Mouse (Mus musculus): Measurements from ENCODE around the gene Ndufs4. TPM values are rescaled to one million over a fixed set of nuclear protein-coding genes. Genes with fewer than 3 reads are reported as not detected.
"Not testable (repeated sequence)": the region's sequence is repeated elsewhere in the genome, so short reads cannot be mapped to it uniquely, and the experiment has no call there.

Ndufs4 gene
- polyA plus RNA-seq, 1 experiment = 49.3 TPM

DNA sequence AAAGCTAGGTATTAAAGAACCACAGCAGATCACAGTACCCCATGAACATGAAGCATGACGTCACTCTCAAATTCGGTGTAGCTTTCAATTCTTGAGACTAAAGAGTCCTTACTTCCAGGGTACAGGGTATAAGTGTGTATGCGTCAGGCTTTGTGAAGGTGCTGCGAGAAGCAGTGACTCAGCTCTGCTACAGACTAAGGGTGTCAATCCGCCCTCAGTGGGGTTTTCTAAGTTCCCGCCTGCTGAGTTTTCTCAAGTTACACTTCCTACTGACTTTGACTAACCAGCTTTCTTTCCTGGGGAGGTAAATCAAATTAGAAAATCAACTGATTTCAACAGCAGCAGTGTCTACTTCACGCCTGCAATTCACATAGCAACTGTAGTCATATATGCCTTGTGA is 83.4 kb downstream of the Ndufs4 start:
- Histone ChIP-seq H3K27me3 (ENCODE audit: control insufficient read depth, insufficient read depth, low read length) (no peaks in the 10 kb centered on the region), H3K27ac (ENCODE audit: control insufficient read depth, insufficient read depth, low read depth, low read length) (no peak overlapping the region), H3K4me3 (ENCODE audit: control insufficient read depth, low read depth, low read length) (no peak overlapping the region), H3K36me3 (ENCODE audit: control insufficient read depth, insufficient read depth, low read length) (no peaks in the 10 kb centered on the region), H3K4me1 (ENCODE audit: control insufficient read depth, insufficient read depth, low read length) (no peaks in the 10 kb centered on the region)
- TF ChIP-seq CTCF (IDR thresholded peaks at IDR 0.05; ENCODE audit: control insufficient read depth, insufficient read depth, insufficient replicate concordance, low read depth, low read length) (no peak), POLR2A (IDR thresholded peaks at IDR 0.05; ENCODE audit: control insufficient read depth, low read depth, low read length) (no peak)

DNA sequence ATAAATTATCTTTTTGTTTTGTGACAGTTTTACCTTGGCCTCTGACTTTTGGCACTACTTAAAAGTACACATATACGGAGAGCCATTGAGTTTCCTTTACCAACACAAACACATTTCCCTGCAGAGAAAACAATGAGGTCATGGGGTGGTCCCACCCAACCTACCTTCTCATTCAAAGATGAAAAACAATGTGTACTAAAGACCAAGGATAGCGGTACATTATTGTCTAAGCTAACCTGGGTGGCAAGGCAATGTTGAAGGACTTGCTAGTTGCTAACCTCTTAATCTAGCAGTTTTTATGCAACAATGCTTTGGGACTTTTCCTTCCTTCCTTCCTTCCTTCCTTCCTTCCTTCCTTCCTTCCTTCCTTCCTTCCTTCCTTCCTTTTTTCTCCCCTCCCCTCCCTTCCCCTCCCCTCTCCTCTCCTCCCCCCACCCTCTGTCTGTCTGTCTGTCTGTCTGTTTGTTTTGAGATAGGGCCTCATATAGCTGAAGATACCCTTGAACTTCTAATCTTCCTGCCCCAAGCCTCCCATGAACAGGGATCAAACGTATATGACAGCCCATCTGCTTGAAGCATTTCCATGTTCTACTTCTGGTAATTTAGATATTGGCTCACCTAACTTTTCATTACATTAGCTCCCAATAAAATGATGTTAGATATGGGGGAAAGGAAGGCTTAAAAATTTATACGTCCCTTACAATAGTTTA is 84.4 kb downstream of the Ndufs4 start:
- H3K27me3 ChIP-seq (ENCODE audit: control insufficient read depth, insufficient read depth, low read length) = no peaks in the 10 kb centered on the region
- H3K27ac ChIP-seq (ENCODE audit: control insufficient read depth, insufficient read depth, low read depth, low read length) = no peak overlapping the region
- H3K4me1 ChIP-seq (ENCODE audit: control insufficient read depth, insufficient read depth, low read length) = no peaks in the 10 kb centered on the region
- TF ChIP-seq POLR2A (IDR thresholded peaks at IDR 0.05; ENCODE audit: control insufficient read depth, low read depth, low read length) (no peak), CTCF (IDR thresholded peaks at IDR 0.05; ENCODE audit: control insufficient read depth, insufficient read depth, insufficient replicate concordance, low read depth, low read length) (no peak)
- no peak overlapping the region for H3K4me3 ChIP-seq (ENCODE audit: control insufficient read depth, low read depth, low read length)
- no peaks in the 10 kb centered on the region for H3K36me3 ChIP-seq (ENCODE audit: control insufficient read depth, insufficient read depth, low read length)

DNA sequence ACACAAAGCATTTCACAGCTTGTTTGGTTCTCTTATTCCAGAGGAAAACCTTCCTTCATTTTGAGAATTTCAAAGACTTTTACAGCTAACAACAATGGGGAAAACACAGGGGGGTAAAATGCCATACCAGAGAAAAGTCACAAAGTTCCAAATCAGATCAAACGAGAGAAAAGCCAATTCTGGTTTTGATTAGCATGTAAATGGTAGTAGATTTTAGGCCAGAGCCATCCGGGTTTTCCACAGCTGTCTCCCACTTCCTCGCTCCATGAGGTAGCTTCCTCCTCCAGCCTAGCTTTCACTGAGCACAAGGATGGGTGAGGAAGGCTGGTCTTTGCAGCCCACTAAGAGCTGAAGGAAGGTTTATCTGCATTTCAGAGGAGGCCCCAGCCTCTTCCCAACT is 90.3 kb downstream of the Ndufs4 start:
- Histone ChIP-seq H3K27me3 (ENCODE audit: control insufficient read depth, insufficient read depth, low read length) (no peaks in the 10 kb centered on the region), H3K4me1 (ENCODE audit: control insufficient read depth, insufficient read depth, low read length) (no peaks in the 10 kb centered on the region), H3K36me3 (ENCODE audit: control insufficient read depth, insufficient read depth, low read length) (no peaks in the 10 kb centered on the region), H3K4me3 (ENCODE audit: control insufficient read depth, low read depth, low read length) (no peak overlapping the region), H3K27ac (ENCODE audit: control insufficient read depth, insufficient read depth, low read depth, low read length) (no peak overlapping the region)
- TF ChIP-seq CTCF (IDR thresholded peaks at IDR 0.05; ENCODE audit: control insufficient read depth, insufficient read depth, insufficient replicate concordance, low read depth, low read length) (no peak), POLR2A (IDR thresholded peaks at IDR 0.05; ENCODE audit: control insufficient read depth, low read depth, low read length) (no peak)

DNA sequence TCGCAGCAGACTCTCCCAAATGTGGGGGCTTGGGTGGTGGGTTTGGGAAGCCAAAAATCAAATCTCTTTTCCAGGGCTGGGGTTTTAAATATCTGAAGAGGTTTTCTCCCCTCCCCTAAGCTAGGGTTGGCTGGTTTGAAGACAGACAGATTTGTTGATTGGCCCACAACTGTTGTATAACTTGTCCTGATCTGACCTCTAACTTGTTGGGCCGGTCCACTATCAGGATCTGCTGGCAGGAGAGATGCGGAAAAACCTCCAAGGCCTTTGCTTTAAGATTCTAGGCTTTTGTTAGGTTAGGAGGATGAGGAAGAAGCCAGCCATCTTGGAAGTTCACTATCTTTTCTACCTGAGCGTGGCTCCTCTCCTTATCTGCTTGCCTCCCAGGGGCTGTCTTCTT is 91.5 kb downstream of the Ndufs4 start:
- Histone ChIP-seq H3K4me1 (ENCODE audit: control insufficient read depth, insufficient read depth, low read length) (no peaks in the 10 kb centered on the region), H3K36me3 (ENCODE audit: control insufficient read depth, insufficient read depth, low read length) (no peaks in the 10 kb centered on the region), H3K27ac (ENCODE audit: control insufficient read depth, insufficient read depth, low read depth, low read length) (no peak overlapping the region), H3K27me3 (ENCODE audit: control insufficient read depth, insufficient read depth, low read length) (no peaks in the 10 kb centered on the region), H3K4me3 (ENCODE audit: control insufficient read depth, low read depth, low read length) (no peak overlapping the region)
- TF ChIP-seq CTCF (IDR thresholded peaks at IDR 0.05; ENCODE audit: control insufficient read depth, insufficient read depth, insufficient replicate concordance, low read depth, low read length) (no peak), POLR2A (IDR thresholded peaks at IDR 0.05; ENCODE audit: control insufficient read depth, low read depth, low read length) (no peak)

- Histone ChIP-seq H3K36me3 (ENCODE audit: control insufficient read depth, insufficient read depth, low read length) (peaks cover 2% of the 10 kb centered on the region; the same call in 1 of the 2 replicates), H3K4me1 (ENCODE audit: control insufficient read depth, insufficient read depth, low read length) (no peaks in the 10 kb centered on the region), H3K4me3 (ENCODE audit: control insufficient read depth, low read depth, low read length) (no peak overlapping the region), H3K27ac (ENCODE audit: control insufficient read depth, insufficient read depth, low read depth, low read length) (no peak overlapping the region), H3K27me3 (ENCODE audit: control insufficient read depth, insufficient read depth, low read length) (no peaks in the 10 kb centered on the region)
- no peak for TF ChIP-seq POLR2A (IDR thresholded peaks at IDR 0.05; ENCODE audit: control insufficient read depth, low read depth, low read length)
- TF ChIP-seq CTCF (IDR thresholded peaks at IDR 0.05; ENCODE audit: control insufficient read depth, insufficient read depth, insufficient replicate concordance, low read depth, low read length) = no peak
These were observed 98.6 kb downstream of the Ndufs4 start for GRCm38 (mm10) chr13:114289411-114289810.

DNA sequence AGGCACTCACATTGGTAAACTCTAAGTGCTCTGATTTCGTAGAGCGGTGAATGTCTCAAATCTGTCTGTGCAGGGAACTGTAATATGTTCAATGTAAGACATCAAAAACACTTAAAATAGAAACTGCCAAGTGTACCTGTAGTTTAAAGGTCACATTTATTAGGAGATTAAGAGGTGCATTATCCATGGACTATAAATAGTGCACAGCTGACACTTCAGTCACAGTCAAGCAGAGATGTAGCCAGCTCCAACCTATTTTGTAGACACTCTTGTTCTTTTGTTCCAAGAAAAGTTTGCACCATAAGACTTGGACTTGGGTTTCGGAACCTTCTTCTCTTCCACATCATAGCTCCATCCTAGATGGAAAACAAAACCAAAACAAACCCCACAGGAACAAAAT is 99.5 kb downstream of the Ndufs4 start:
- H3K4me1 ChIP-seq (ENCODE audit: control insufficient read depth, insufficient read depth, low read length) = no peaks in the 10 kb centered on the region
- H3K36me3 ChIP-seq (ENCODE audit: control insufficient read depth, insufficient read depth, low read length) = peaks cover 2% of the 10 kb centered on the region; the same call in 1 of the 2 replicates
- TF ChIP-seq CTCF (IDR thresholded peaks at IDR 0.05; ENCODE audit: control insufficient read depth, insufficient read depth, insufficient replicate concordance, low read depth, low read length) = no peak
- no peak for TF ChIP-seq POLR2A (IDR thresholded peaks at IDR 0.05; ENCODE audit: control insufficient read depth, low read depth, low read length)

GRCm38 (mm10) chr13:114278690-114279089 is 109.4 kb downstream of the Ndufs4 start:
- not testable (repeated sequence) for H3K27me3 ChIP-seq (ENCODE audit: control insufficient read depth, insufficient read depth, low read length); H3K4me3 ChIP-seq (ENCODE audit: control insufficient read depth, low read depth, low read length); H3K27ac ChIP-seq (ENCODE audit: control insufficient read depth, insufficient read depth, low read depth, low read length); H3K36me3 ChIP-seq (ENCODE audit: control insufficient read depth, insufficient read depth, low read length); H3K4me1 ChIP-seq (ENCODE audit: control insufficient read depth, insufficient read depth, low read length)

More for the DNA sequence above, 99.5 kb downstream of the Ndufs4 start:
- H3K27me3 ChIP-seq (ENCODE audit: control insufficient read depth, insufficient read depth, low read length) = no peaks in the 10 kb centered on the region
- no peak overlapping the region for H3K27ac ChIP-seq (ENCODE audit: control insufficient read depth, insufficient read depth, low read depth, low read length)
- H3K4me3 ChIP-seq (ENCODE audit: control insufficient read depth, low read depth, low read length) = no peak overlapping the region

DNA sequence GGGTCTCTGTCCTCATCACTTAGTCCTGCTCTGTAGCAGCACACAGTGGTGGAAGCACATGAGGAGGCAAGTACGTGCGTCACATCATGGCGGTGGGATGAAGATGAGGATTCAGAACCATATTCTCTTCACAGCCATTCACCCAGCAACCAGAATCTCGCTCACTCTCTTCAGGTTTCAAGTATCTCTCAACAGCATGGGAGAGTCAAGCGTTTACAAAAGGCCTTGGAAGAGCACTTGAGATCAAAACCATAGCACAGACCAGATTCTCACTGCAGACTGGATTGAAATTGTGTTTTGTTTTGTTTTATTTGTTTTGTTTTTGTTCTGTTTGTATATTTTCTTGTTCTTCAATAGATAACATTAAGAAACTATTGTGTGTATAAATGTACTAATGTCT is 110.8 kb downstream of the Ndufs4 start:
- Histone ChIP-seq H3K36me3 (ENCODE audit: control insufficient read depth, insufficient read depth, low read length) (no peaks in the 10 kb centered on the region), H3K27me3 (ENCODE audit: control insufficient read depth, insufficient read depth, low read length) (no peaks in the 10 kb centered on the region), H3K4me1 (ENCODE audit: control insufficient read depth, insufficient read depth, low read length) (no peaks in the 10 kb centered on the region), H3K27ac (ENCODE audit: control insufficient read depth, insufficient read depth, low read depth, low read length) (no peak overlapping the region), H3K4me3 (ENCODE audit: control insufficient read depth, low read depth, low read length) (no peak overlapping the region)
- no peak for TF ChIP-seq CTCF (IDR thresholded peaks at IDR 0.05; ENCODE audit: control insufficient read depth, insufficient read depth, insufficient replicate concordance, low read depth, low read length)
- TF ChIP-seq POLR2A (IDR thresholded peaks at IDR 0.05; ENCODE audit: control insufficient read depth, low read depth, low read length) = no peak
